Mouse (Mus musculus): ENCODE measurements around the gene Plbd2. TPM values are rescaled to one million over a fixed set of nuclear protein-coding genes. Genes with fewer than 3 reads are reported as not detected.

Gene Plbd2
- total RNA-seq, 2 experiments from 2014 or later, result 77.4 to 81.8 TPM

DNA sequence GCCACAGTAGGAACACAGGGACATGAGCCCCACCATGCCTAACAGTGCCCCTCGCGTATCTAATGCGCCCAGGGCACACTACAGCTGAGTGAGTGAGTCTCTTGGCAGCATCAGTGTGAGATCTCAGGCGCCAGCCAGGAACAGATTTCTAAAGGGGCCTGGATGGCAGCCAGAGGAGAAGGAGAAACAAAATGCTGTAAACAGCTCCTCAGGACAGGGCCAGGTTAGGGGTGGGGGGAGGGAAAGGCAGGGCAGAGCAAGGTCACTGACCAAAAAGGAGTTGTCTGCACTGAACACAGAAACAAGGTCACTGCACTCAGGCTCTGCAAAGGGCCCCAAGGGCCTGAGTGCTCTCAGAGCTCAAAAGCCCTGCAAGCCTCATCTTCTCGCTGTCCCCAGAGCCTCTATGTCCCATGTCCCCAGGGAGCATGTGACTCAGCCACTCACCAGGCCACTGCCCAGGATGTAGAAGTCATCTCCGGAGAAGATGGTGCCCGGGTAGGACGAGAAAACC, 12.7 kb downstream of the Plbd2 start:
- DNase-seq (ENCODE audit: low spot score in 2 of 2), result peak; percentile 54 to 71
- intact Hi-C loops (cut with DNase I), result no loop called here

DNA sequence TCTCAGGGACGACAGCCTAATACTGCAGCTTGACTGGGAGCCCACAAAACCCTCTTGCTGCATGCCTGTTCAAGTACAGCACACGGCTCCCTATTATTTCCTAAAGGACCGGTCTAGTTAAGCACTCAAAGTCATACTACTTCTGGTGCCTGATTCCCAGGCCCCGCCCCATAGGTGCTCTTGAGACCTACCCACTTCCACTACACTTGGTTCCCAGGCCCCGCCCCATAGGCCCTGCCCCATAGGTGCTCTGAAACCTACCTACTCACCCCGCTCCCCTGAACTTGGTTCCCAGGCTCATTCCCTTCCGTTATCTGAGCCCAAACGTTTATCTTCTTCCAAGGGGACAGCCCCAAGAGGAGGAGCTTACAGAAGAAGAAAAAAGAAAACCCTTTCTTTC, 15.6 kb downstream of the Plbd2 start:
- intact Hi-C loops (cut with DNase I), result no loop called here
- no peak for DNase-seq (ENCODE audit: low spot score in 2 of 2)

DNA sequence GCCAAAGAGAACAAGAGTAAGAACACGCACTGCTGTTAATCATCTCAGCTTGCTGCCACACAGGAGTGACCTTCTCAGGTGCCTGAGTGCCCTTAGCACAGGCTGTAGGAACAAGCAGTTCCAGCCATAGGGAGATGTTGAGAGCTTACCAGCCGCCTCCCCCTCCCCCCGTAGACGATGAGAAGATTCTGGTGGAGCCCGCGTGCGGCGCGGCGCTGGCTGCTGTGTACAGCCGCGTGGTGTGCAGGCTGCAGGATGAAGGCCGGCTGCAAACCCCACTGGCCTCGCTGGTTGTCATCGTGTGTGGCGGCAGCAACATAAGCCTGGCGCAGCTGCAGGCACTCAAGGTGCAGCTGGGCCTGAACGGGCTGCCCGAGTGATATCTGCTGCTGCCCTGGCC, 20.0 kb downstream of the Plbd2 start:
- intact Hi-C loops (cut with DNase I), result no loop called here
- DNase-seq (ENCODE audit: low spot score in 2 of 2), result no peak

DNA sequence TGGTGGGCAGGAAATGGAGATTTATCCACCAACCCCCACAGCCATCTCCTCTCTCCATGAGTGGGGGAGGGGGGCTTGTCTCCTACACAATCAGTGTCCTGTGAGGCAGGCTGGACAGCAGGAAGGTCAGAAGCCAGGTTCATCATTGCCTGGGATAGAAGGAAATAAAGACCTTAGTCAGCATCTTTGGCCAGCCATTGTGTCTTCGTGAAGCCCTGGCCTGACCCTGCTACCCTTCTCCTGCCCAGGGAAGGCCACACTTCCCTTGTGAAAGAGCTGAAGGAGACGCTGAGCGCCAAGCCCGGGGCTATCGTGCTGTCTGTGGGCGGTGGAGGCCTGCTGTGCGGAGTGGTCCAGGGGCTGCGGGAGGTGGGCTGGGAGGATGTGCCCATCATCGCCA, 22.2 kb downstream of the Plbd2 start:
- intact Hi-C loops (cut with DNase I), result no loop called here
- no peak for DNase-seq (ENCODE audit: low spot score in 2 of 2)

DNA sequence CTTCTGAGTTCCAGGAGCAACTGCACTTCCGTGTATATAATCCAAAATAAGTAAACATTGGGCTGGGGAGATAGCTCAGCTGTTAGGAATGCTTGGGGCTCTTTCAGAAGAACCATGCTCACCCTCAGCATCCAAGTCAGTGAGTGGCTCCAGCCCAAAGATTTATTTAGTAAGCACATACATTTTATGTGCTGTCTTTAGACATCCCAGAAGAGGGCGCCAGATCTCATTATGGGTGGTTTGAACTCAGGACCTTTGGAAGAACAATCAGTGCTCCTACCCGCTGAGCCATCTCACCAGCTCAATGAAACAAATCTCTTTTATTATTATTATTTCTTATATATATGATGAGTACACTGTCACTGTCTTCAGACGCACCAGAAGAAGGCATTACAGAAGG, 23.9 kb downstream of the Plbd2 start:
- intact Hi-C loops (cut with DNase I), result no loop called here
- DNase-seq (ENCODE audit: low spot score in 2 of 2), result no peak

DNA sequence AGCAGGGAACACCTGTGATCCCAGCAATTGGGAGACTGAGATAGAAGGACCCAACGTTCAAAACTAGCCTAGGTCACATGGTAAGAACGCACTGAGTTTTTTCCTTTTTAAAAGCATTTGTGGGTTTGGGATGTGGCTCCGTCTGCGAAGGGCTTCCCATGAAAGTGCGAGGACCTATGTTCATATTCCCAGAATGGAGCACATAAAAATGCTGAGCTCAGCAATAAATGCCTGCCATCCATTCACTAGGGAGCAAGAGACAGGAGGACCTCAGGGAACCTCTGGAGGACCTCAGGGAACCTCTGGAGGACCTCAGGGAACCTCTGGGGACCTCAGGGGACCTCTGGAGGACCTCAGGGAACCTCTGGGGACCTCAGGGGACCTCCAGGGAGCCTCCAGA, 25.4 kb downstream of the Plbd2 start:
- intact Hi-C loops (cut with DNase I), result no loop called here
- no peak for DNase-seq (ENCODE audit: low spot score in 2 of 2)

DNA sequence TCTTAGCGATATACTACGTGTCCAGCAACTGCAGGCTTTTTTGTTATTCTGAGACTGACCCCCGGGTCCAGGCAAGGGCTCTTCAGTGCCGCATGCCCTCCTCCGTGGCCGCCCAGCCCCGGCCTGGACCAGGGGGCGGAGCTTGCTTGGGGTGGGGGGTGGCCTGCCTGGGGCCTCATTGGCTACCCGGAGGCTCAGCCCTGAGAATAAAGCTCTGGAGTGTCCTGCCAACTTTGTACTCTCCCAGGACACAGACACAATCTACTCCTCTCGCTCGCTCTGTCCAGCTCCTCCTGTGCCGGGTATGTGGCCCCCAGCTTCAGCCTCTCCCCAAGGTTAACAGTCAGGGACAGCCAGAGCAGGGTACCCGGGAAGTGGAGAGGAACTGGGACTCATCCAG, 27.1 kb downstream of the Plbd2 start, which contains the start of gene Sds:
TSS of gene Sds (plus strand) at position 231 of the 400 bp plus-strand sequence.
- intact Hi-C loops (cut with DNase I), result no loop called here
- no peak for DNase-seq (ENCODE audit: low spot score in 2 of 2)

DNA sequence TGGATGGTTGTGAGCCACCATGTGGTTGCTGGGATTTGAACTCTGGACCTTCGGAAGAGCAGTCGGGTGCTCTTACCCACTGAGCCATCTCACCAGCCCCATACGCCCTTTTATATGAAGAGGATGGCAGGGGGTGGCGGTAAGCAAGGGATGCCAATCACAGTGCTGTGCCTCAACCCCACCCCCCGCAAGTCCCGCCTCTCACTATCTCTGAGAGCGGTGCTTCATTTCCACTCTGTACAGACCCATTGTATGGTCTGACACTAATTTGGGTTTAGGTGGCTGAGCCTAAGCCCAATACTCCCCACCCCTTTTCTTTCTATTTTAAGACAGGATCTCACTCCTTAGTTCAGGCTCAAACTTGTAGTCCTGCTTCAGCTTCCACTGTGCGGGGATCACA, 27.6 kb downstream of the Plbd2 start:
- DNase-seq (ENCODE audit: low spot score in 2 of 2), result no peak
- intact Hi-C loops (cut with DNase I), result no loop called here

DNA sequence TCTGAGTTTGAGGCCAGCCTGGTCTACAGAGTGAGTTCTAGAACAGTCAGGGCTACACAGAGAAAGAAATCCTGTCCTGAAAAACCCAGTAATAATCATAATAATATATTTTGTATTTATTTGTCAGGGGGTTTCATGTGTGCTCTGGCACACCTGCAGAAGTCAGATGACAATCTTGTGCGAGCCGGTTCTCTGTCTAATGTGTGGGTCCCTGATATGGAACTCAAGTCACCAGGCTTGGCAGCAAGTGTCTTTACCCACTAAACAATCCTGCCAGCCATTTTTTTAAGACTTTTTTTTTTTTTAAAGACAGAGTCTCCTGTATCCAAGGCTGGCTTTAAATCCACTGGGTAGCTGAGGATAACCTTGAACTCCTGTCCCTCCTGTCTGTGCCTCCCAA, 30.1 kb downstream of the Plbd2 start:
- no peak for DNase-seq (ENCODE audit: low spot score in 2 of 2)
- intact Hi-C loops (cut with DNase I), result no loop called here

DNA sequence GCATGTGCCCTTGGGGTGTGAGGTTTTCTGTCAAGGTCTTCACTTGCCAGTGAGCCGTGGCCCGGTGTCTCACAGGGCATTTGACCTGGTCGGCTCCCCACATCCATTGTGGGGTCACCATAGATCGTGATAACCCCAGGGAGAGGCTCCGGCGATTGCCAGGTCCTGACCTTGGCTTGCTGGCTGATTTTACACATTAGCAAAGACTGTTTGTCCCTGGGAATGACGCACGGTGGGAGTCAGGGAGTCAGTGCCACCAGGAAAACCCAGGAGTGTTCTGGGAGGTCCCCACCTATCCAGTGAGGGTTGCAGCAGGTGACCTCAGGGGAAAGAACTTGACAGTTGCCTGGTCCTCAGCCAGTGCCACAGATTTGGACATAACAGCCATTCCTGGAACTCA, 30.7 kb downstream of the Plbd2 start, which contains the start of gene Sdsl:
TSS of gene Sdsl (minus strand) at position 41 of the 400 bp plus-strand sequence.
- no peak for DNase-seq (ENCODE audit: low spot score in 2 of 2)
- intact Hi-C loops (cut with DNase I), result no loop called here

DNA sequence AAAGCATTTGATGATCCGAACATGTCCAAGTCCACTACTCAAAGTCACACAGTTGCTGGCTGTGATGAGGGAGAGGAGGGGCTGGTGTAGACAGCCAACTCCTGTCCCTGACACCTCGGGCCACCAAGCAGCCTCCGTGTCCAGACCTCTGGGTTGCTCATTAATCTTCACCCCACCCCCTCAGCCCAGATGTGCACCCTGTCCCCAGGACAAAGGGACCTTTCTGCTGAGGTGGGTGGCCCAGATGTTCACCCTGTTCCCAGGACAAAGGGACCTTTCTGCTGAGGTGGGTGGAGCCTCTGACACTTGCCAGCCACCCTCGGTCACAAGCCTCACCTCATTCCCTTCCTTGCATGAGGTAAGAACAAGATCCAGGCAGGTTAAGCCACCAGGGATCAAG, 31.9 kb downstream of the Plbd2 start:
- intact Hi-C loops (cut with DNase I), result no loop called here
- no peak for DNase-seq (ENCODE audit: low spot score in 2 of 2)

DNA sequence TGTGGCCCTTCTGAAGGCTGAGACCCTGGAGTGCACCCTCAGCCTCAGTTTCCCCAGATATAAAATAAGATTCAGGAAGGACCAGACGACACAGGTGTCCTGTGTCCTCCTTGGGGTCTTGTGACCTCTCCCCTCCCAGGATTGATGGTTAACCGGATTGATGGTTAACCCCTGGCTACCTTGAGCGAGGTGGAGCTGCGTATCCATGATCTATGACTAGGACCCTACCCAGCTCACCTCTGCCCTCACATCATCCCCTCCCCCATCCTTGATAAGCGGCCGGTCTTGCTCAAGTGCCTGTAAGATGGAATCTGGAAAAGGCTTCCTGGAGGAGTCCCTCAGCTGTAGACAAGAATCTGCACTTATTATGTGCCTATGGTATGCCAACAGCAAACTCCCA, 34.6 kb downstream of the Plbd2 start:
- intact Hi-C loops (cut with DNase I), result no loop called here
- DNase-seq (ENCODE audit: low spot score in 2 of 2), result no peak

DNA sequence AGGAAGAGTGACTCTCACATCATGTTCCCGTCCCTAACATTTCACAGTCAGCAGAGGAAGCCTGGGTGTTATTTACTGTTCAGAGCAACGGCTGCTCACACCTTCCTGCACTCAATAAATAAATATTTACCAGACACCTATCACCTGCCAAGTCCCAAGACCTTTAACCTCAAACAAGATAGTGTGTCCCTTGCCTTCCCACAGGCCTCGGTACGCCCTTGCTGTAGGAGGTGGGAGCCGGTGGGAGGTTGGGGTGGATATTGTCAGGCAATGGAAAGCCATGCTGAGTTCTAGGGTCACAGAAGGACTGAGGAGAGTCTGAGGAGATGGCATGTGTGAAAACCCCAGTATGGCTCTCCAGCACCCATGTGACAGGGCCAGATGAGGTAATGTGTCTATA, 35.1 kb downstream of the Plbd2 start:
- intact Hi-C loops (cut with DNase I), result no loop called here
- DNase-seq (ENCODE audit: low spot score in 2 of 2), result no peak

DNA sequence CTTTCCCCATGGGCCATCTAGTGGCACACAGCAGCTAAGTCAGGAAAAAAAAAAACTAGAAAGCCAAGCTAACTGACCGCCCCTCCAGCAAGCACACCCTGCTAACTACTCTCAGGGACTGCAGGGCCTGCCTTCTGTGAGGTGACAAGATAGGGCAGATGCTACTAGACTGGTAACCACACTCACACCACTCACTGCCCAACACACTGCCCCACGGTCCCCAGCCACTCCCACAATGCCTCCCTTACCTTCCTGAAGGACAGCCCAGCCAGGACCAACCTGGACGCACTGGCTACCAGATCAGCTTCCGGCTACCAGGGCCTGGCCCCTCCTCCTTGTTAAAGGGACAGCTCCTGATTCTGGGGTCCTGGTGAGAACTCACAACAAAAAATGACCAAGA, 36.4 kb downstream of the Plbd2 start:
- DNase-seq (ENCODE audit: low spot score in 2 of 2), result no peak
- intact Hi-C loops (cut with DNase I), result no loop called here

DNA sequence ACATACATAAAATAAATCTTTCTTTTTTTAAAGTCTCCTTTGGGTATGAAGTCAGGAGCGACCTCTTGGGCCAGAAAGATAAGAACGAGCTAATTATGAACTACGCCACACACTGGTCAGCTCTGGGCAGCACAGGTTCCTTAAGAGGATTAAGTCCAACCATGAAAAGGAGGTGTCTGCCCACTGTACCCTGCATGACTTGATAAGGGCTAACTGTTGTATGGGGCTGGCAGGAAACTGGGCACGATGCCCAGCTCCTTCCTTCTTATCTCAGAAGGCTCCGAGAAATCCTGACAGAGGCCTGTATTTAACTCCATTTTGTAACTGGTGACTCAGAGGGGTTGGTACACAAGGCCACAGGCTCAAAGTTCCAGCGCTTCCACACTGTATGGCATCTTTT, 37.6 kb downstream of the Plbd2 start:
- DNase-seq (ENCODE audit: low spot score in 2 of 2), result no peak
- intact Hi-C loops (cut with DNase I), result no loop called here

DNA sequence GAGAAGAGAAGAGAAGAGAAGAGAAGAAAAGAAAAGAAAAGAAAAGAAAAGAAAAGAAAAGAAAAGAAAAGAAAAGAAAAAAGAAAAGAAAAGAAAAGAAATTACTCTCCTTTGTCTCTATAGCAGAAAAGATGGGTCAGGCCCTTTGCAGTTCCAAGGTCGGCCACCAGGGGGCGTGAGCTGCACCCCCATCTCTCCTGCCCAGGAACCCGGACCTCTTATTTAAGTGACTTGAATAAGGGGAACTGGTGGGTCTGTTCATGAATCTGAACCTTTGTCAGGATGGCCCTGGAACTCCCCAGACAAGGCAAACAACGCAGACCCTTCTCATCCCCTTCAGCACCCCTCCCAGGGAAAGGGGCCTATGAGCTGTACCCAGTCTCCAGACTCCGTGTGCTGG, 38.4 kb downstream of the Plbd2 start:
- DNase-seq (ENCODE audit: low spot score in 2 of 2), result no peak
- intact Hi-C loops (cut with DNase I), result no loop called here

DNA sequence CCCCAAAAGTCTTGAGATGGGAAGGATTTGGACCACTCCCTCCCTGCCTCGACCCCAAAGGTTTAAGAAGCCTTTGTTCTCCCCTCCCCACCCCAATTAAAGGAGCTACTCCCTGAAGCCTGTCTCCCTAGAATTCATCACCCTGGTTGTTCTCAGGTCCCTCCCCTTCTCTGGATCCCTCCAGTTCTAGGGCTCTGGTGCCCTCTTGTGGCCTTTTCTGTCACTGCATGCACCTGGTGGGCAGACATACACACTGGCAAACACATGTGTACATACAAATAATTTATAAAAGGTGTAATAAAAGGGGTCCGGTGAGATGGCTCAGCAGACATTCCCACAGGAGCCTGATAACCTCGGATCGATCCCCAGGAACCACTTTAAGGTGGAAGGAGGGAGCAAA, 39.1 kb downstream of the Plbd2 start:
- intact Hi-C loops (cut with DNase I), result no loop called here

DNA sequence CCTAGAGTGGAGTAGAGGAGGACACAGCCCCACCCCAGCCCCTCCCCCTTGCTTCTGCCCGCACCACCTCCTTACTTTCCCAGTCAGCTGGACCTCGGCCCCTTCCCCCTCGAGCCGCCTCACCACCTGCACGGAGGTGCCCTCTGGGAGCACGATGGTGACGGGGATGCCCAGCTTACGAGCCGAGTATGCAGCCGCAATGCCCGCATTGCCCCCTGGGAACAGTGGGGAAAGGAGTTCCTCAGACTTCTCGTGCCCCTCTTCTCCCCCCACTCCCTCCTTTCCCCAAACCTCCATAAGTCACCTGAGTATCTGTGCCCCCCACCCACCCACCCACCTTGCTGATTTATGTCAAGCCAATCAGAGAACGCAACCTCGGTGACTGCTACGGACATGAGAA, 41.5 kb downstream of the Plbd2 start:
- intact Hi-C loops (cut with DNase I), result no loop called here

More for the DNA sequence above, 39.1 kb downstream of the Plbd2 start:
- no peak for DNase-seq (ENCODE audit: low spot score in 2 of 2)

DNA sequence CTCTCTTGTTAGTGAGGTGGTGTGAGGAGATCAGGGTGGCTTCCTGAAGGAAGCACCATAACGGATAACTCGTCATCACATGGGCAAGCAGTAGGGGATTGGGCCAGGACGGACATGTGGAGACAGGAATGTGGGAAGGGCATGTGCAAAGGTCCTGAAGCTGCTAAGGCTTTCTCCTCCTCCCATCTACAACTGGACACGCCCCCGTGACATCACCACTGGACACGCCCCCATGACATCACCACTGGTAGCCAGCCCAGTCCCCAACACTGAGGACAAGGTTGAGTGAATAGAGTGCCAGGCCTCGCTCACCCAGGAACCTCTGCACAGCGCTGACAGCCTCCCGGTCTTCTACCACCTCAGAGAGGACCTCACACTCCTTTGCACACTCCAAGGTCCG, 44.3 kb downstream of the Plbd2 start:
- no peak for DNase-seq (ENCODE audit: low spot score in 2 of 2)
- intact Hi-C loops (cut with DNase I), result loop anchor here (5.0 kb wide), 1 partner anchor 312 kb away; no protein-coding TSS in a partner anchor

More for the DNA sequence above, 41.5 kb downstream of the Plbd2 start:
- DNase-seq (ENCODE audit: low spot score in 2 of 2), result no peak

DNA sequence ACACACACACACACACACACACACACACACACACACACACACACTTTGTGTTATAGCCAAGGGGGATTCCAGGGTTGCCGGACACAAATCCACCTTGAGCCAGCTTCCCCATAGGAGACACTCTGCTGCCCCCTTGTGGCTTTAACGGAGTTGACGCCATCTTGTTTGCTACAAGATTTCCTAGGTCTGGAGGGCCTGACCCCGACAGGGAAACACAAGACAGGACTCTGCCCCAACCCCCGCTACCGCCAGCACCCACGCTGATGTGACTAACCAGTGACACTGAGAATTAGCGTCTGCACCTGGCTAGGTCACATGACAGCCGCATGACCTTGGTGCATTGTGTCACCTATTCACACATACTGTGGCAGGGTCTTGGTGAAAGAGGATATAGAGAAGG, 45.8 kb downstream of the Plbd2 start:
- intact Hi-C loops (cut with DNase I), result loop anchor here (5.0 kb wide), 1 partner anchor 310 kb away; no protein-coding TSS in a partner anchor
- peak; percentile 69 to 70 for DNase-seq (ENCODE audit: low spot score in 2 of 2)

DNA sequence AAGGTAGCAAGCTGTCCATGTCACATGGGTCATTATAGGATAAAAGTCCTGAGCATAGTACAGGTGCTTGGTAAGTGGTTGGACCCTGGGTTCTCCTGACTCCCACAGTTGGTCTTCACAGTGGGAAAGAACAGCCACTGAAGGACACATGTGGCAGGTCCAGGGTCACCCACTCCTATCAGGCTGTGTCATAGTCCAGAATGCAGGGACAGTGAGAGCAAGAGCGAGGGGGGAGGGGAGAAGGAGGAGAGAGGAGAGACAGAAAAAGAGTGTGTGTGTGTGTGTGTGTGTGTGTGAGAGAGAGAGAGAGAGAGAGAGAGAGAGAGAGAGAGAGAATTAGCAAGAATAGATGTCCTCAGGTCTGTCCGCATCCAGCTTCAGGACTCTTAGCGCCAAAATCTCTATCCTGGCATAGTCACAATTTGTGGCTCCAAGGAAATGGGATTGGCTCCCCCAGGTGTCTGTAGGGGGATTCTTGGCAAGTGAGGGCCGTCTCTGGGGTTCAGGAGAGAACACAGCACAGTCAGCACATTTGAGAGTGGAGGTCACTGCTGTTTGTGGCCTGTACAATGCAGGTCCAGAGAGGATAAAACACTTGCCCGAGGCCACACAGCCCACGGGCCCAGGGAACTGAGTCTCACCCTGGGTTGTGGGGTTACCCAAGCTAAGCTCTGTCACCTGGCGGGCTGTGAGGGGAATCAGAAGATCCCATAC, 46.4 kb downstream of the Plbd2 start:
- DNase-seq (ENCODE audit: low spot score in 2 of 2), result no peak
- intact Hi-C loops (cut with DNase I), result loop anchor here (5.0 kb wide), 1 partner anchor 310 kb away; no protein-coding TSS in a partner anchor

Measured in left cerebral cortex, postnatal 14 days (tissue).